Mouse (Mus musculus): ENCODE results near the gene Chil3. TPM values are rescaled to one million over a fixed set of nuclear protein-coding genes. Genes with fewer than 3 reads are reported as not detected.
"Not testable (repeated sequence)": the region's sequence is repeated elsewhere in the genome, so short reads cannot be mapped to it uniquely, and the experiment has no call there.

The Chil3 gene
- not detected for total RNA-seq (2021)
- long read RNA-seq, experiment 1: 0 reads
- long read RNA-seq, experiment 2: 0 reads

- no peak for DNase-seq (ENCODE audit: low spot score)
These were observed at the start of gene Chil3 for GRCm38 (mm10) chr3:106167464-106167863. Chil3 (minus strand) TSS chr3:106167564.

DNA sequence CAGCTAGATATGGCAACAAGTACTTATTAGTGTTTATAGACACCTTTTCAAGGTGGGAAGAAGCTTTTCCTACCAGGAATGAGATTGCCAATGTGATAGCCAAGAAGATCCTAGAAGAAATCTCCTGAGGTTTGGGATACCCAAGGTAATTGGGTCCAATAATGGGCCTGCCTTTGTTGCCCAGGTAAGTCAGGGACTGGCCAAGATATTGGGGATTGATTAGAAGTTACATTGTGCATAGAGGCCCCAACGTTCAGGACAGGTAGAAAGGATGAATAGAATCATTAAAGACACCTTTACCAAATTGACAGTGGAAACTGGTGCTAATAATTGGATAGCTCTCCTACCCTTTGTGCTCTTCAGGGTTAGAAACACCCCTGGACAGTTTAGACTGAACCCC is 30.7 kb upstream of the Chil3 start:
- not testable (repeated sequence) for DNase-seq (ENCODE audit: low spot score)

- not testable (repeated sequence) for DNase-seq (ENCODE audit: low spot score)
These were observed 29.9 kb upstream of the Chil3 start for GRCm38 (mm10) chr3:106197246-106197645.

DNA sequence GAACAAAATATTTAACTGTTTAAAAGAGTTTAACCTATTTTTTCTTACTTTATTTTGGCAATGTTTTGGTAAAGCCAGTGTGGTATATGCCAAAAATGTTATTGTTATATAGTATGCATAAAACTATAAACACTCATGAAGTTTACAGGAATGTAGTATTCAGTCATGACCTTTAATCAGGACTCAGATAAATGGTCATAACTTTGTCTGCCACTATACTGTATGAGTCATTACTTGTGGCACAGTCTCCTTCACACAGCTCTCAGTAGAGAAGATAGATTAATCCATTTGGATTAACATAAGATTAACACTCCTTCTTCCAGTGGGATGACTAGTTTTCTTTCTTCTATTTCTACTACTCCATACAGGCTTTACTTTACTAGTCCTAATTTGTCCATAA is 28.9 kb upstream of the Chil3 start:
- no peak for DNase-seq (ENCODE audit: low spot score)

- DNase-seq (ENCODE audit: low spot score): no peak
These were observed 28.1 kb upstream of the Chil3 start for GRCm38 (mm10) chr3:106195486-106195885.

DNA sequence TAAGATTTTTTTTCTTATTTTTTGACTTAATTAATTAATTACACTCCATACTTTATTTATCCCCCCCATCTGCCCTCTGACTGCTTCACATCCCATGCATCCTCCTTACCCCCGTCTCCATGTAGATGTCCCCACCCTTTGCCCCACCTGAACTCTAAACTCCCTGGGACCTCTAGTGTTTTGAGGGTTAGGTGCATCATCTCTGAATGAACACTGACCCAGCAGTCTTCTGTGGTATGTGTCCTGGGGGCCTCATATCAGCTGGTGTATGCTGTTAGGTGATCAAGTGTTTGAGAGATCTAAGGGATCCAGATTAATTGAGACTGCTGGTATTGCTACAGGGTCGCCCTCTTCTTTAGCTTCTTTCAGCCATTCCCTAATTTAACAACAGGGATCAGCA is 20.6 kb upstream of the Chil3 start:
- no peak for DNase-seq (ENCODE audit: low spot score)

GRCm38 (mm10) chr3:106177509-106178189 is 10.3 kb upstream of the Chil3 start:
- DNase-seq (ENCODE audit: low spot score): no peak

DNA sequence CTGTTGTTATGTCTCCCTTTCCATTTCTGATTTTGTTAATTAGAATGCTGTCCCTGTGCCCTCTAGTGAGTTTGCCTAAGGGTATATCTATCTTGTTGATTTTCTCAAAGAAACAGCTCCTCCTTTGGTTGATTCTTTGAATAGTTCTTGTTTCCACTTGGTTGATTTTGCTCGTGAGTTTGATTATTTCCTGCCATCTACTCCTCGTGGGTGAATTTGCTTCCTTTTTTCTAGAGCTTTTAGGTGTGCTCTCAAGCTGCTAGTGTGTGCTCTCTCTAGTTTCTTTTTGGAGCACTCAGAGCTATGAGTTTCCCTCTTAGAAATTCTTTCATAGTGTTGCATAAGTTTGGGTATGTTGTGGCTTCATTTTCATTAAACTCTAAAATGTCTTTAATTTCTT is 7.6 kb upstream of the Chil3 start:
- DNase-seq (ENCODE audit: low spot score): not testable (repeated sequence)

GRCm38 (mm10) chr3:106172506-106172905 is 5.1 kb upstream of the Chil3 start:
- DNase-seq (ENCODE audit: low spot score): not testable (repeated sequence)

- DNase-seq (ENCODE audit: low spot score): no peak
These were observed 3.9 kb upstream of the Chil3 start for GRCm38 (mm10) chr3:106171135-106171731.

GRCm38 (mm10) chr3:106170522-106171053 is 3.2 kb upstream of the Chil3 start:
- DNase-seq (ENCODE audit: low spot score): no peak

- no peak for DNase-seq (ENCODE audit: low spot score)
These were observed 13.0 kb downstream of the Chil3 start for GRCm38 (mm10) chr3:106154413-106154812.

- DNase-seq (ENCODE audit: low spot score): no peak
These were observed 23.3 kb downstream of the Chil3 start for GRCm38 (mm10) chr3:106144081-106144480.

GRCm38 (mm10) chr3:106131690-106132089 is 35.7 kb downstream of the Chil3 start:
- no peak for DNase-seq (ENCODE audit: low spot score)

DNA sequence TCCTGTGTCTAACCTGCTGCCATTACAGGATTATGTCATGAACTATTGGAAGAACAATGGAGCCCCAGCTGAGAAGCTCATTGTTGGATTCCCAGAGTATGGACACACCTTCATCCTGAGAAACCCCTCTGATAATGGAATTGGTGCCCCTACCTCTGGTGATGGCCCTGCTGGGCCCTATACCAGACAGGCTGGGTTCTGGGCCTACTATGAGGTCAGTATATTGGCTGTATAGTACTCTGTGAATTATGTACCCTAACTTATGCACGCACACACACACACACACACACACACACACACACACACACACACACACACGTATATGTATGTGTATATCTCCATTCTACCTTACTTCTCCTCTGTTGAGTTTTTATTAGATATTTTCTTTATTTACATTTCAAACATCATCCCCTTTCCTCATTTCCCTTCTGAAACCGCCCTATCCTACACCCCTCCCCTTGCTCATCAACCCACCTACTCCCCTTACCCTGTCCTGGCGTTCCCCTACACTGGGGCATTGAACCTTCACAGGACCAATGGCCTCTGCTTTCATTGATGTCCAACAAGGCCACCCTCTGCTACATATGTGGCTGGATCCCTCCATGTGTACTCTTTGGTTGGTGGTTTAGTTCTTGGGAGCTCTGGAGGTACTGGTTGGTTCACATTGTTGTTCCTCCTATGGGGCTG is 38.4 kb downstream of the Chil3 start:
- DNase-seq (ENCODE audit: low spot score): no peak

- no peak for DNase-seq (ENCODE audit: low spot score)
These were observed 40.4 kb downstream of the Chil3 start for GRCm38 (mm10) chr3:106126999-106127398.

- no peak for DNase-seq (ENCODE audit: low spot score)
These were observed 54.4 kb downstream of the Chil3 start, which contains the start of gene Chia1 for GRCm38 (mm10) chr3:106112929-106113328. Chia1 (plus strand) TSS chr3:106113229.

Other genes starting within 250 kb of the Chil3 start
- under 1 TPM; 0.07 to 0.34 TPM for gene I830077J02Rik, start 234.9 kb downstream of the Chil3 start, total RNA-seq (2021)
- gene Wdr77, start 208.2 kb downstream of the Chil3 start, total RNA-seq (2021): 10 to 100 TPM; 26.3 to 29.4 TPM
- gene Atp5f1, start 207.5 kb downstream of the Chil3 start, total RNA-seq (2021): 100 to 1,000 TPM; 591 to 642 TPM
- gene Ovgp1, start 193.9 kb downstream of the Chil3 start, total RNA-seq (2021): under 1 TPM; 0.68 to 0.85 TPM
- not detected for gene Pifo, start 152.9 kb downstream of the Chil3 start, total RNA-seq (2021)
- gene Chil5, start 134.8 kb downstream of the Chil3 start, total RNA-seq (2021): not detected
- under 1 TPM; 0.14 to 0.36 TPM for gene Chia1, start 54.3 kb downstream of the Chil3 start, total RNA-seq (2021)
- not detected for gene Chil4, start 51.9 kb upstream of the Chil3 start, total RNA-seq (2021)
- gene Chil6, start 238.6 kb upstream of the Chil3 start, total RNA-seq (2021): not detected

Data from gastrocnemius, adult 18-20 months (tissue).